14 mouse cellular contexts compared by ENCODE assay signal in the genomic region with DNA sequence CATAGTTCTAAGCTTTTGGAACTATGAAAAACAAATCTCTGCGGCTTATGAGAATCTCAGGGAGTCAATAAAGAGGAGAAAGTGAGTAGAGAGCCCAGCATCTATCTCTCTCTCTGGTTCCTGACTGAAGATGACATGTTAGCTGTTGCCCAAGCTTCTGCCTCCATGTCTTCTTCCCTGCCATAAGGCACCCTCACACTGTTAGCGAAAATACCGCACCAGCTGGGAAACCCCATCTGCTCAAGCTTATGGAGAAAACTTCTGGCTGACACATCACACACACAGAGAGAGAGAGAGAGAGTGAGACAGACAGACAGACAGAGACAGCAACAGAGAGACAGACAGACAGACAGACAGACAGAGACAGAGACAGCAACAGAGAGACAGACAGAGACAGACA. TPM values are rescaled to one million over a fixed set of nuclear protein-coding genes. Genes with fewer than 3 reads are reported as not detected.
DNase-seq lines count a peak whose midpoint lies in the region; ATAC-seq lines count a peak whose summit lies in the region.
"Had no signal": no experiment of that assay in that cellular context is flagged by ENCODE, and none has a peak within 500 bp of the region (broad histone marks: within the 10 kb centered on the region; RNA-seq: fewer than 3 reads in every experiment).

No protein-coding gene starts in this region.

- peak; percentile 65 for DNase-seq in layer of hippocampus, adult 11-12 months (ENCODE audit: low spot score)
- peak; percentile 21 for DNase-seq in left cerebral cortex, adult 11 months (ENCODE audit: low spot score)
- peak; percentile 77 to 84 for DNase-seq in right cerebral cortex, postnatal 10 days (ENCODE audit: low spot score in 2 of 2)
- DNase-seq in heart, postnatal 4 days, result no peak
- no peak for DNase-seq in thymus, postnatal 10 days (ENCODE audit: low spot score in 2 of 2)
- DNase-seq in thymus, adult 18-20 months, result no peak
- DNase-seq in cerebellum, adult 9-10 months, result no peak
- DNase-seq: adrenal gland, postnatal 14 days; cerebellum, adult 11 months; lung, postnatal 10 days had no signal

- peak; percentile 90 for ATAC-seq in frontal cortex, adult (ENCODE audit: low TSS enrichment)

RNA-seq across cellular contexts. Expression of a gene that starts 15.2 kb away (rescaled TPM):
- total RNA-seq in heart, postnatal 4 days (2021), result 100 to 1,000 TPM; 914 to 961 TPM
- total RNA-seq: common myeloid progenitor, adult 5-6 weeks; granulocyte monocyte progenitor cell, adult 5-6 weeks; MEL had no signal

Comparison
In these comparisons a context has a peak if more than half of its experiments do, and no peak if none do; other contexts are left out.
1. DNase-seq: peak in layer of hippocampus, adult 11-12 months (single experiment), left cerebral cortex, adult 11 months (single experiment) and right cerebral cortex, postnatal 10 days (2 of 2); none in heart, postnatal 4 days (single experiment), thymus, postnatal 10 days (0 of 2), thymus, adult 18-20 months (0 of 2) and cerebellum, adult 9-10 months (single experiment).